Mouse (Mus musculus) right cerebral cortex, postnatal 25 days (tissue): ENCODE measurements around the gene Zbtb38.
A peak's percentile ranks its signal among the peaks of the same experiment; 100 is the strongest.

Source experiments
- DNase-seq: peaks from one replicate; pipeline ENCODE4 v3.0.0; 2022

The Zbtb38 gene

DNA sequence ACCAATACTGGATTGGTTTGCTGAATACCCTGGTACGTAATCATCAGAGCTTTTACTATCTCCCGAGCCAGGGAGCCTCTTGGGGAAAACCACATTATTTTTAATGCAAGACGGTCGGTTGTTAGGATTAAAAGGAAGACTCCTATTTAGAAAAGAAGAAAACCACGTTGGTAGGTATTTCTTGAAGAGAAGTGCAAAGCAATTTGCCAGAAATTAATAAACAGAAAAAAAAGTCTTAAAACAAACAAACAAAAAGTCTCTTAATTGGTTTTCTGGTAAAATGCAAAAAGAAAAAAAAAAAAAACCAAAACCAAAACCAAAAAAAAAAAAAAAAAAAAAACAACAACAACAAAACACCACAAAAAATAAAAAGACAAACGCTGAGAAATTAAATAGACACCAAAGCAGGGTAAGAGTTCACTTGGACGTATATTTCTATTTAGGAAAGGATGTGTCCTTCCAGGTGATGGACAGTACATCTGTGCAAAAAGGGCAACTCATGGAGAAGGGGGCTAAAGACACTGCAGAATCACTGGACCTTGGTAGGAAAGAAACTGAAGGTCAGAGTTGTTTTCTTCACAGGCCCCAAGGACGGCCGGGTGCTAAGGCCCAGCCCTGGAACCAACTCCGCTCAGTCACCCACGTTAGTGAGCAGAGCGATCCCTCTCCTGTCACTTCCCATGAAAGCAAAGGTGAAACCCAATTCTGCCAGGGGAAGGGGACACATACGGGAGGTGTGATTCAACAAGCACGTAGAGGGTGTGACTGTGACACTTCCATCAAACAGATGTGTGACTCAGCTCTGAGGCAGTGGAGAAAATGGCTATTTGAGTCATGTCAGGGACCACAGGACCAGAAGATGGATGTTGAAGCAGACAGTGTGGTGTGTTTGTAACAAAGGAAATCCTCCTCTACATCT lies 38.9 kb downstream of the Zbtb38 start:
- no peak for DNase-seq

- no peak for DNase-seq
These were observed 39.7 kb downstream of the Zbtb38 start for GRCm38 (mm10) chr9:96712758-96713471.

- DNase-seq, result no peak
These were observed 40.6 kb downstream of the Zbtb38 start for GRCm38 (mm10) chr9:96712045-96712444.

DNA sequence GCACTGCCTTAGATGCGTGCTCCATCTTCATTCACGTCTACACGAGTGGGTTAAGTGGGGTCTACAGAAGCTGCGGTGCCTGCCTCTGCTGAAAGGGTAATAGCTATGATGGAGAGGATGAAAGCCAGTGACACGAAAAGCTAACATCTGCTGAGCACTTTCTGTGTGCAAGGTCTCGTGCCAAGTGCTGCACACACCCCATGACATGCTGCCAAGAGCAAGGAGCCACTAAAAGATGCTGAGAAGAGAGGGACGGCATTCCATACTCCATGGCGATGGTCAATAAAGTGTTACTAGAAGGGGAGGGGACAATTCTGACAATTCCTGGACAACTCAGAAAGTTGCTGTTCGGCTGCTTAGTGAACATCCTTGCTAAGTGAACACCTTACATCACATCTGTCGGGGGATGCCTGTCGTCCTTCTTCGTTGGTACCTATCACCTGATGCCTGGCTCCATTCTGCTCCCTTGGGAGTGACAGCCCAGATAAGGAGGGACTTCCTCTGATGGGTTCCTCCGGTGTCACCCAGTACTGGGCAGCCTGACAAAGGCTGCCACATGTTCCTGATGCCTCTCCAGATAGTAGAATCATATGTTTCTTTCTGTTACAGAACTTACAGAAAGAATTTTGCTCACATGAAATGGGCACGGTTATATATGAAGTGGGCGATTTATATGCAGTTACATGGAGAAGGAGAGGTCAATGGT lies 42.2 kb downstream of the Zbtb38 start:
- DNase-seq, result no peak

GRCm38 (mm10) chr9:96708905-96709304 lies 43.7 kb downstream of the Zbtb38 start:
- DNase-seq, result no peak

GRCm38 (mm10) chr9:96707964-96708363 lies 44.7 kb downstream of the Zbtb38 start:
- DNase-seq, result no peak

DNA sequence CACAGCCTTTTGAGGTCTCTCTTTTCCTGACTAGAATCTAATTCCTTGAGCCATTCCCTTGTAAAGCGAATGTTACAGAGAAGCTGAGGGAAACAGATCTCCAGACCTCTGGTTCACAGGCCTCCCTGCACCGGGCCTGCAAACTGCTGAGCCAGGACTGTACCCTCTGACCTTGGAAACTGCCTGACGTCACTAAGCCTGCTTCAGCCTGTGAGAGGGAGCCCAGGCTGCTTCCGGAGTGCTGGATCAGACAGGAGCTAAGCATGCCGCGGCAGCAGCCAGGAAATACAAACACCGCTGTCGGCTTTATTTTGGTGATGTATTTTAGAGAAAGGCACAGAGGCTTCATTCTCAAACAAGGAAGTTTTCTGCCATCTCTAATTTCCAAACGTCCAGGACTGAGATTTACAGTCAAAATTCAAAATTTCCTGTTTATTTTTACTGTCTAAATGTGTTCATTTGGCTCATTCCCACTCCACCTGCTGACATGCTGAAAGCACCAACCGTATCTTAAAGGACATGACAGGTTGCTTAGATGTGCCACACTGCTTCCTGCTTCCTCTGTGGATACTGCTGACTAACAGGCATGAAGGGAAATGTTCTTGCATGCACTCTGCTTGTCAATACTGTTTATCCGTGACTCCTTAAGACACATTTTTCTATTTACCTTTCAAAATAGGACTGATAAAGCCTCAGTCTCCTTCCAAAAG lies 46.9 kb downstream of the Zbtb38 start:
- no peak for DNase-seq

DNA sequence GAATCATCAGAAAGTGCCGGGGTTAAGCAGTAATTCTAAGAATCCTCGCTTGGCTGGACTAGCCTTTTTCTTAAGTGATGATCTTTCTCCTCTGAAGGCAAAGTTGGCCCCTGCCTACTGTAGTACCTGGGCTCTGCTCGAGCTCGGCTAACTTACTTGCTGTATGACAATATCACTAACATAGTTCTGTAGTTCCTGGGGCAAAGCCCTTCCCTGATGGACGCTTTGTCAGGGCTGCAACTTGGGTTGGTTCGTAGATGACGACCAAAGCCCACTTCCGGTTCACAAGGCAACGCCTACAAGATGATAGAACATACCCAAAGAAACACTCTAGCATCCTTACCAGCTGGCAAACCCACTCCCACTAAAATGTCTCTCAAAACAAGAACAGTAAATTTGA lies 47.7 kb downstream of the Zbtb38 start:
- no peak for DNase-seq

- no peak for DNase-seq
These were observed 50.7 kb downstream of the Zbtb38 start for GRCm38 (mm10) chr9:96701891-96702290.

GRCm38 (mm10) chr9:96699276-96700035 lies 53.2 kb downstream of the Zbtb38 start:
- DNase-seq, result no peak

- no peak for DNase-seq
These were observed 55.7 kb downstream of the Zbtb38 start for GRCm38 (mm10) chr9:96696788-96697492.

GRCm38 (mm10) chr9:96696141-96696561 lies 56.5 kb downstream of the Zbtb38 start:
- peak; percentile 78 for DNase-seq

DNA sequence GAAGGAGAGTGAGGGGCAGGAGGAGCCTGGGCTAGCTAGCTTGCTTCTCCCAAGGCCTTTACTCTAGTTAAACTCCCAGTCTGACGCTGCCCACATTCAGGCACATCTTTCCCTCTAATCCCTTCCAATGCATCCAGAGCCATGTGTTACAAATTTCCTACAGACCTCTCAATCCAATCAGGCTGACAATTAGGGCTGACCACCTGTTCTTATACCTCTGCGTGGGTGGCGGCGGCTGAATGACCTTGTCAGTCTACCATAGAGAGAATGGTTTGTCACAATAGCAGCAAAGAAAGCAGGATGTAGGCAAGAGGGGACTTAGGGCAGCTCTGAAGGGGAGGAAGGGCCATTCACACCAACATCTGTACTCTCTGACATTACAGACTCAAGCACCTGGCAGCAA lies 62.2 kb downstream of the Zbtb38 start:
- no peak for DNase-seq

DNA sequence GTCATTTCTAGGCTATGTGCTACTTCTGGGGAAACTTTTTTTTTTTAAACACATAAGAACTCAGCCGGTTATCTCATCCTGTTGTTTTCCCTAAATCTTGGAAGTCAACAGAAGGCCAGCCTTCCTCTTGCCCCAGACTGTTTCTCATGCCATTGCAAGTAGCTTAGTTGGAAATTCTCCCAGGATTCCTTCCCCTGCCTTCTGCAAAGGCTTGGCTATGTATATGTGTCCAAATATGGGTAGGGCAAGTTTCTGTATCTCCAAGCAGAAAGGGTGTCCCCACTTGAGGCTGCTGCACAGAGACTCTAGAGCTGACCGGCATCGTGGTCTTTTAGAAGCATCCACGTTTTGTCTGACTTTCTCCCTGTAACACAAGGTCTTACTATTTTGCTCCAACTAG lies 63.6 kb downstream of the Zbtb38 start:
- DNase-seq, result no peak

- DNase-seq, result no peak
These were observed 64.3 kb downstream of the Zbtb38 start for GRCm38 (mm10) chr9:96688194-96688875.

GRCm38 (mm10) chr9:96687591-96688186 lies 64.9 kb downstream of the Zbtb38 start:
- DNase-seq, result no peak

GRCm38 (mm10) chr9:96685600-96686084 lies 67.0 kb downstream of the Zbtb38 start:
- no peak for DNase-seq

GRCm38 (mm10) chr9:96684866-96685599 lies 67.6 kb downstream of the Zbtb38 start:
- DNase-seq, result no peak

- DNase-seq, result no peak
These were observed 68.4 kb downstream of the Zbtb38 start for GRCm38 (mm10) chr9:96684165-96684792.
